Mouse (Mus musculus): Measurements from ENCODE around the gene Gm14214.

Gene Gm14214

DNA sequence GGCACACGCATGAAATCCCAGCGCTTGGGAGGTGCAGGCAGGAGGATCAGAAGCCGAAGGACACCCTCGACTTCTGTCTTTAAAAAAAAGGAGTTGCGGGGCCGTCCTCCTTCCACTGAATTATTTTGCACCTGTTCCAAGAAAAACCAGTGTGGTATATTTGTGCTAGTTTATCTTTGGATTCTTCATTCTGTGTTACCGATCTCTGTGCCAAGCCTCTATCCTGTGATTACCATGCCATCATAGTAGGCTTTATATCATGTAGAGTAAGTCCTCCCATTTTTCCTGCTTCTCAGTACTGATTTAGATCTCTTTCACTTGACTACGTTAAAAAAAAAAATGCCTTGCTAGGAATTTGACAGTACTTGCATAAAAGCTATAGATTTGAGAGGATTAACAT lies 1.8 kb upstream of the Gm14214 start:
- no peak for DNase-seq

DNA sequence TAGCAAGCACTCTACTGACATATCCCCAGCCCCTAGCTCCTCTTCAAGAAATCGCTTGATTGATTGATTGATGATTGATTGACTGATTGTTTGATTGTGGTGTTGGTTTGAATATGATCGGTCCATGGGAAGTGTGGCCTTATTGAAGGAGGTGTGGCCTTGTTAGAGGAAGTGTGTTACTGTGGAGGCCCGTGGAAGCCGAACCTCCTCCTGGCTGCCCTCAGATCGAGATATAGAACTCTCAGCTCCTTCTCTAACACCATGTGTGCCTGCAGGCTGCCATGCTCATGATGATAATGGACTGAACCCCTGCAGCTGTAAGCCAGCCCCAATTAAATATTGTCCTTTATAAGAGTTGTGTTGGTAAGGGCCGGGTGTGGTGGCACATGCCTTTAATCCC lies 2.8 kb downstream of the Gm14214 start:
- no peak for DNase-seq

DNA sequence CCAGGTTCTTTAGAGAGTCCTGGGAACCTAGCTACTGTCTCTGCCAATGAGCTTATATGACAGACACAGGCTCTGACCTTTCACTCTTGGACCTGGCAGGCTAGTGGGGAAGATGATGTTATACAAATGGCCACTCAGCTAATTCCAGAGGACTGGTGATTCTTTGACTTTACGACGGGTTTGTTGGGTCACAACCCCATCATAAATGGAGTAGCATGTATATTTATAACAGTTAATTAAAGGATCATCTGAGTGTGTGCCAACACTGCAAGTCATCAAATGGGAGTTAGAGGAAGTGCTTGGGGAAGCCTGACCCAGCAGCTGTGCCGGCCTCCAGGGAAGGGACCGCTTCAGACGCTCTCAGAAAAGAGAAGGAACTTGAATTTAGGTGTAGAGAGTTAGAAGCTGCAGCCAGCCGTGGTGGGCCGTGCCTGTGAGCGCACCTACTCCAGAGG lies 4.2 kb downstream of the Gm14214 start:
- DNase-seq, result no peak

DNA sequence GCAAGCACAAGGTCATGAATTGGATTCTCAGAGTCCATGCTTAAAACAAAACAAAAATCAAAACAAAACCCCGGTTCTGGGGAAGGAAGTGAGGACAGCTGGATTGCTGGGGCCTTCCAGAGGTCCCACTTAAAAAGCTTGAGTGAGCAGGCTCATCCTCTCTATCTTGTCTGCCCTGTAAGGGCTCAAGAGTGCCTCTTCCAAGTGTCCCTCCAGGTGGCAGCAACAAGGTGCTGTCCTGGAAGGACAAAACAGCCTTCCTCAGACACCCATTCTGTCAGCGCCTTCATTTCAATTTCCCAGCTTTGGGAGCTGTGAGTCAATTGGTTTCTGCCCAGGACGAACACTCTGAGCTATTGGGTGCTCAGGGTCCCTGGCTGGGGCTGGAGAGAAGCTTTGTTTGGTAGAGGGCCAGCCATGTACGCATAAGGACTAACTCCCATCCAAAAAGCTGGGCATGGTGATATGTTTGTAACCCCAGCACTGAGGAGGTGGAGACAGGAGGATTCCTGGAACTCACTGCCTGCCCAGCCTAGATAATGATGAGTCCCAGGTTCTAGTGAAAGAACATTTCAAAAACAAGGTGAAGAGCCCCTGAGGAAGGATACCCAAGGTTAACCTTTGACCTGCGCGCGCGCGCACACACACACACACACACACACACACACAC lies 4.9 kb downstream of the Gm14214 start:
- no peak for DNase-seq

DNA sequence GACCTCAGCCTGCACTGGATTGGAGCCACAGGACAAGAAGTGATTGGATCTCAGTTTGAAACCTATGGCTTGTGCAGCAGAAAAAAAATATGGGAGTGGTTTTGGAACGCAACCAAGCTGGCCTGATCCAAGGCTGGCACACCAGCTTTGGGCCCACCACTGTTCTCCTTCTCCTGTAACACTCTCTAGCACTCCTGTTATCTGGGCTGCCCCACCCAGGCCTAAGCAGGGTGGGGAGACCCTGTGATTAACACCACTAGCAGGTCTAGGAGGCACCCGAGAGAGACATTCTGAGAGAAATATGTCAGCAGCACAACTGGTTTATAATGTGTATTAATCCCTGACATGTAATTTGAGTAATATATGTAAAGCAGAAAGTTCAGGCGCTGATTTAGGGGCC lies 6.6 kb downstream of the Gm14214 start:
- no peak for DNase-seq

DNA sequence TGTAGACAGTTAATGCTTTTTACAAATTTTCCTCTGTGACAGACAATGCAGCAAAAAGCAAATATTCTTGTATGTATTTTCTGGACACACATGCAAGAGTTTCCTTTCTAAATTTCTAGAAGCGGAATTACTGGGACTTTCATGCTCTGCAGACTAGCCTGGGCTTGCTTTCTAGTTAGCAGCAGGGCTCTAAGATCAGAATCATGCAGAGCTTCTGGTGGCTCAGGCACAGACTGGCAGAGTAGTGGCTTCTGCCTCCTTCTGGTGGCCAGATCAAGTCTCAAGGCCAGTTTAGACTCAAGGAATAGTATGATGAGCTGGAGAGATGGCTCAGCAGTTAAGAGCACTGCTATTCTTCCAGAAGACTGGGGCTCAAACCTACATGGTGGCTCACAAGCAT lies 11.4 kb downstream of the Gm14214 start:
- no peak for DNase-seq

DNA sequence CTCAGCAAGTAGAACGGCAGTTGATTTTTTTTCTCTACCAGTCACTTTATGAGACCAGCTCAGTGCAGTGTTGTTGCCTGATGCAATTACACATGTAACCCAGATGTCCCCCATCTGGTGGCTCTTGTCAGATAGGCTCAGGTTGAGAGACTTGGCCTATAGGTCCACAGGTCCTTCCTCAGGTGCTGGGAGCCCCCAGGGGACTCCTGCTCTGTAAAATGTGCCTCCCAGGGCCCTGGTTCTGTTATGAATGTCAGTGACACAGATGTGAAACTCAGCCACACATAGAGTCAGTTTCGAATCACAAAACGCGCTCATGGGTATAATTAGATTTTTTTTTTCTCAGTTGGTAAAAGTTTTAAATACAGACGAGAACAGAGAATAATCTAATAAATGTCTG lies 12.1 kb downstream of the Gm14214 start:
- no peak for DNase-seq

DNA sequence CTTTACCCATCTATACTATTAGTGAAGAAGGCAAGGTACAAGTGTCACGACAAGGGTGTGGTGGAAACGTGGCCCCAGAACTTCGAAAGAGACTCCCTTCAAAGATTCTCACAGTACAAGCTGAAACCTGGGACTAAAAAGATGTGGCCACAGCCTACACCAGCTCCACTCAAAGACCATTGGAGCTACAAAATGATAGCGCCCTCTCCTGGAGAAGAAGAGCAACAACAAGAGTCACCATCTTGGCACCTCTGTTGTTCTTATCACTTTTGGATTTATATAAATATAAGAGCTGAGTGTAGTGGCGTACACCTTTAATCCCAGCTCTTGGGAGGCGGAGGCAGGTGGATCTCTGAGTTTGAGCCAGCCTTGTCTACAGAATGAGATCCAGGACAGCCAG lies 14.0 kb downstream of the Gm14214 start:
- DNase-seq, result no peak

DNA sequence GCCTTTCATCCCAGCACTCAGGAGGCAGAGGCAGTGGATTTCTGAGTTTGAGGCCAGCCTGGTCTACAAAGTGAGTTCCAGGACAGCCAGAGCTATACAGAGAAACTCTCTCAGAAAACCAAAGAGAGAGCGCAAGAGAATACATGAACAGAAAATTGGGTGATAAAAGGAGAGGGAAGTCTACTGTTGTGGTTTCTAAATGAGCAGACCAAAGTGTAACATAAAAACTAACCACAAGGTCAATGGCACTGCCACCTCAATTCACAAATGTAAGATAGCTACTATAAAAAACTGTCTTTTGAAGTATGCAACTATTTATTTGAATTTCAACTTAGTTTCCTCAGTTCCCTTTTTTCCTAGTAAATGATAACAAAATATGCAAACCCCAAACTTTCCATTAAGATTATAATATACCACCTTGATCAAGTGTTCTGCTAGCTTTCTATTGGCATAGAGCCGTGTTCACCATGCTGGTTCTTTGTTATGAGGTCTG lies 15.7 kb downstream of the Gm14214 start:
- DNase-seq, result no peak

DNA sequence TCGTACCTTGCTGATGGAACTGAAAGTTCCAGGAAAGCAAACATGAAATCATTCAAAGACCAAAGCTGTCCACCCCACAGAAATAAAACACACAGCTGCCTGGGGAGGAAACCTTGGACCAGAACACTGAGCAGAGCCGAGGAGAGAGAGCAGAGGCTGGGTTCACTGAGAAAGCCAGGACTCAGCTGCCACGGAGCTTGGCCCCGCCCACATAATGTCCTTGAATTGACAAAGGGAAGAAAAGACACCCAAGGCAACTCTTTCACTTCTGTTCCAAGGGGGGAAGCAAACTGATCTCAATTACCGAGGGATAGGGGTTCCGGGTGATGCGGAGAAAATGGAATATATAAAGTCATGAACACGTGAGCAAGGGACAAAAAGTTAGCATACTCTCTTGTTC lies 17.9 kb downstream of the Gm14214 start:
- DNase-seq, result no peak

DNA sequence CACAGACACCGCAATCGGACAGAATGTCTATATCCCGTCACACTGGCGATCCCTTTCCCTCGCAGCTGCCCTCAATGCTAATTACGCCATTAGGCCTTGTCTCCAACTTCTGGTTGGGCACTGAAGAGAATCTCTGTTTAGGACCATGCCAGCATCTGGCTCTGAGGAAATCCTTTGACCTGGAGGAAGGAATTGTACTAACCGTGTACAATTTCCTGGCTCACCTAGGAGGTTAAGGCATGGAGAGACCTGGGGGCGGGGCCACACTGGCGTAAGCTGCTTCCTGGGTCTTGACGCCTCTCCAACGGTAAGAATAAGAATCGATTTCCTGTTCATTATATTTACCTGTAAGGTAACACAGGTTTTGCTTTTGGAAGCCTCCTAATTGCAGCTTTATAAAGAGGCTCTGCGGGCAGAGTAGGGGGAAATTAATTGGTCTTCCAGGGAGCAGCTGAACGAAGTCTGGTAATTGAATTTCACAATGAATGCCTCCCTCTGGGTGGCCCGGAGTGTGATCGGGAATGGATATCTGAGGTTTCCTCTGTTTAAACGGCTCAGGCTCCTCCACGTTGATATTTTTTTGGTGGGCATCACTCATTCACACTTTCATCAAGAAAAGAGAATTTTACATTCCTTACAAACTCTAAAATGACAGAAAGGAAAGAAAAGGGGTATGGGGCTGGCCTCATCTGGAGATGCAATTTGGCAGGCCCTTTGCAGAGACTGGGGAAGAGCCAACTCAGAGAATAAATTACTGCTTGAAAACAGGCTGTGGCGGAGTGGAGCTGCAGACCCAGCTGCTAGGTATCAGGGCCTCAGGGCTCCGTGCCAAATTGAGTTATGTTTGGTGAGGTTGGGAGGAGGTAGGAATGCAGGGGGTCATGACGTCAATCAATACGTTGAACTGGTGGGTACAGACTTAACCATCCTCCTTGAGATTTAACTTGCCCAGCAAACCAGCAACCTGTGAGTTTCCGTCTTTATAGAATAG lies 20.5 kb downstream of the Gm14214 start:
- no peak for DNase-seq

DNA sequence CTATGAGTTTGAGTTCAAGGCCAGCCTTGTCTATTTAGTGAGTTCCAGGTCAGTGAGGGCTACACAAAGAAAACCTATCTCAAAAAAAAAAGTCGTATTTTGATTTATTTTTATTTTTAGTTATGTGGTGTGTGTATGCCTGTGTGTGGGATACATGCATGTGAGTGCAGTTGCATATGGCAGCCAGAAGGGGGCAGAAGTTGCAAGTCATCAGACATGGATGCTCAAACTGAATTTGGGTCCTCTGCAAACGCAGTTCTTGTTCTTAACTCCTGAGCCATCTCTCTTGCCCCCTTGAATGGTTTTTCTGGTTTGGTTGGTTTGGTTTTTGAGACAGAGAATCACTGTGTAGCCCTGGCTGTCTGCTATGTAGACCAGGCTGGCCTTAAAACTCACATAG lies 21.4 kb downstream of the Gm14214 start:
- DNase-seq, result no peak

DNA sequence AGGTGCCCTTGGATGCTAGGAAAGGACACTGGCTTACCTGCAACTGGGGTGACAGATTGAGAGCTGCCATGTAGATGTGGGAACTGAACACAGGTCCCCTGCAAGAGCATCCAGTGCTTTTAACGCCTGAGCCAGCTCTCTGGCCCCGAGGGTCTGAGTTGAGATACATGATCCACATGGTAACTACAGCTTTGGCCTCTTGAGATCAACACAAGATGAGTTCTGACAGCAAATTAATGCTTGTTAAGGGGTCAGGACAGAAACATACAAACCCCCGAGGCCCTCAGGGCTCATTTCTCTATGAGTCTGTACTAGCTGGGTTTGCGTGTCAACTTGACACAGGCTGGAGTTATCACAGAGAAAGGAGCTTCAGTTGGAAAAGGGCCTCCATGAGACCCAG lies 25.9 kb downstream of the Gm14214 start:
- DNase-seq, result no peak

DNA sequence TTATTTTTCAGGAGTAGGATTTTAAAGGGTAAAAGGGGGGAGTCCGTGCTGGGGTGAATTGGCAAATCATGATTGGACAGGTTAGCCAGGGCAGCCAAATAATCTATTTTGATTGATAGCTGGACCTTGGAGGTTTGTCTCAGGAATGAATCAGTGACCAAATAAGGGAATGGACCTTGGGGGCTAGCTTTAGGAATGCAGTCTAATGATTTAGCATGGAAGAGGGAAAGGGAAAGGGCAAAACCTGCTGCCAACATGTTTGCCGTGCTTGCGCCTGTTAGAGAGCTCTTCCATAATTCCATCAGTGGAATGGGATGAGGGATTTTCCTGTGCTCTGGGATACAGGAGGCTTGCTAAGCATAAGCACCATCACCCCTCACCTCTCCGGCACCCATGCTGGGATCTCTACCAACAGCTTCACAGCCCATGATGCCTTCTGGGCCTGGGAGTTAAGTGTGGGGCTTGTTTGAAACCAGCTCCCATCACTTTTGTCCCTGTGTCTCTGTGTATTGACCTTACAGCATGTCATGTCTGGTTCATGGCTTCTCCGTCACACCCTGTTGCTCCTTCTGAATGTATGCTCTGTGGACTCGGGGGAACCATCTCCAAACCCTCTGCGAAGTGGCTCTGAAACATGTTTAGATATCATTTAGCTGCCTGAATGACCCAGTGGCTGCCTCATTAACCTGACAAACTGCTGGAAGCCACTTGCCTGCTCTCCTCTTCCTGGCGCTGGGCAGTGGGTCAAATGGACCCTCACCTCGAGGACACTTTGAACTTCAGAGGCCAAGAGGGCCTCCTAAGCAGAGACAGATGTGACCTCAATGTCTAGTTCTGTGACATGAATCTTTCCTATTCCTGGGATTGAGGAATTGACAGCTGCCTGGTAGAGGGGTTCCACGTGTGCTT lies 26.7 kb downstream of the Gm14214 start:
- no peak for DNase-seq

DNA sequence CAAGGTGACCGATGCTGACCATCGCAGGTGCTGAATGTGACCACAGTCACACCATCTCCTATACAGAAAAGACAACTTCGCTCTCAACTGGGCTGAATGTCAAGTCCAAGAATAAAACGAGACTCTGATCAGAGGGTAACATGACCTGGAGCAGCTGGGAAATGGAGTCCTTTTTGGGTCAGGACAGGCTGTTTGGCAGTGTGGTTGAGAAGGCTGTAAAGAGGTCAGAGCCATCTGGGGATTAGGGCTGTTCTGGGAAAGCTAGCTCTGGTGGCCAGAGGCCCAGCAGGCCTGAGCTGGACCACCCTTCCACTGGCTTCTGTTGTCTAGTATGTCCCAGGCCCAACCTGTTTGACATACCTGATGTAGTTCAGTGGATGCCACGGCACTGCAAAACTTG lies 31.2 kb downstream of the Gm14214 start:
- DNase-seq, result no peak

DNA sequence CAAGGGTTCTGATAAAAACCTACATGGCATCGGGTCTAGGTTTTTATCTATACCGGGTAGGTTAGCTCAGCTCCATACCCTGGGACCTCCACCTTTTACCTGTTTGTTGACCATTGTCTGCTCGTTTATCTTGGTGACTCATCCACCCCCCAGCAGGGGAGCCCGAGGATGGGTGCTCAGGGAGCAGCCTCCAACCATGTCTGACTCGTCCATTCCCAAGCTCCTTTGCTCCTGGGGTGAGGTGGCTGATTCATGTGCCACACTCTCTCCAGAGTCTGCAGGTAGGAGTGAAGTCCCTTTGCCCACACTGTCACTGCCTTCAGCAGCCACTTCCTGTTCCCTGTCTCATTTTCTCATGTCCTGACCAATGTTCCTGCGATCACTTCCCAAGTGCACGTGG lies 33.8 kb downstream of the Gm14214 start:
- no peak for DNase-seq

DNA sequence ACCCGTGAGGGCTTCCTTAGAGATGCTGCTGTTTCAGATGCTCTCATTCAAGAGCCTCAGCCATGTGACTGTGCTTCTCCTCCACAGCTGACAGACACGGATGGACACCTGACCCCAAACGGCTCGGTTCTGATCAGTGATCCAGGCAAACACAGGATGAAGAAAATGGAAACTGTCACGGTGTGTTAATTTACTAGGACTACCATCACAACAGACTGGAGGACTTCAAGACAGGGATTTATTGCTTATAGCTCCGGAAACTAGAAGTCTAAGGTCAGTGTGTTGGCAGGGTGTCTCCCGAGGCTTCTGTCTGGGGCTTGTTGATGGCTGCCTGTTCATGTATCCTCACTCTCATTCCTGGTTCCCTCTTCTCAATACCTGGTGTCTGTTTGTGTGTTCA lies 34.4 kb downstream of the Gm14214 start:
- no peak for DNase-seq

DNA sequence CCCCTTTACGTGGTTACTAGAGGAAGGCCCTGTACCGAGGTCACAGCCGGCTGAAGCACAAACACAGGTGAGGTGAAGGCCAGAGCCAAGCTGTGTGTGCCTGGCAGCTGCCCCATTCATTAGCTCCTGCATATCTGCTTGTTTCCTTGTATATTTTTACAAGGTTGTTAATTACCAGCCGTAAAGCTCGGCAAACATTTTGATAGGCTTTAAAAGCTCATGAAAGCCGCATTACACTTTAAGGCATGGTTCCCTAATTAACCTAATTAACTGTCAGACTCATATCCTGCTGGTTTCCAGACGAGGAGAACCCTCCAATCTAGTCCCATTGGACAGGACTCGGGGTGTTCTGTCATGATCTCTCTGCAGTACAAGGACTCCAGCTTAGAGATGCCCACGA lies 34.9 kb downstream of the Gm14214 start:
- DNase-seq, result no peak

DNA sequence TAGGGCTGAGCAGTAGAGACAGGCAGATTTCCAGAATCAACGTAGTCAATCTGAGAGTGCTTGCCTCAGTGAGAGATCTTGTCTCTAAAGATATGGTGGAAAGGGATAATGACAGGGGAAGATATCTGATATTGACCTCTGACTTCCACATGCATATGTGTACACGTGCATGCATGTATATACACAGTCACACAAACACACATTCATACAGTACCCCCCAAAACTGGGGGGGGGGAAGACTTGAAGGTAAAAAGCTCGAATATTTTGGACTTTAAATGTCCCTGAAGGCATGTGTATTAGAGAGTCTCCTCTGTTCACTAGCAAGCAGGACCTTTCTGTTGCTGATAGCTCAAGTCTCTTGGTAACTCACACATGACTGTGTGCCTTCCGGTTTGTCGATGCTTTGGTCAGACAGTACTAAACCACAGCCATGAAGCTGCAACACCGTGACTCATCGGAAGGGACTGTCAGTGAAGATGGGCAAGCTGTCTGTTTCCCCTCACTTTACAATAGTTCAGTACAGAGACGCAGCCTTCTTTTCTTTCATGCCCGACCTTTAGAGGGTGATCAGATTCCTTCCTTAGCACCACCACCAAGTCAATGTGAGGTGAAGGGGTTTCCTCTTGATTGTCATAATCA lies 37.2 kb downstream of the Gm14214 start:
- no peak for DNase-seq

DNA sequence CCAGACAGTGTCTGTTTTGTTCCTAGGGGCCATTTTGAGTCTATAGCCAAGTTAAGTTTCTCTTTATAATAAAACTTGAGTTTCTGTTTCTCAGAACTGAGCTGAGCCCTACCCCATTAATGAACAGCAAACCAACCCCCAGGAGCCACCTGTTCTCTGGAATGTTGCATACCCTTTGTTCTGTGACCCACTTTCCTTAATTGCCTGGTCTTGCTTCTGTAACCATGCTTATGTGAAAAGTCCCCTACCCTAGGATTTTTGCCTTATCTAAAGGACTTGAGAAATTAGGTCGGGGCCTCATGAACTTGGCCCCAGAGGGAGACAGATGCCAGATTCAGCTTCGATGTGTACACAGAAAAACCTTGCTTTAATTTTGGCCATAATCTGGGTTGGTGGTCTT lies 37.9 kb downstream of the Gm14214 start:
- DNase-seq, result no peak

DNA sequence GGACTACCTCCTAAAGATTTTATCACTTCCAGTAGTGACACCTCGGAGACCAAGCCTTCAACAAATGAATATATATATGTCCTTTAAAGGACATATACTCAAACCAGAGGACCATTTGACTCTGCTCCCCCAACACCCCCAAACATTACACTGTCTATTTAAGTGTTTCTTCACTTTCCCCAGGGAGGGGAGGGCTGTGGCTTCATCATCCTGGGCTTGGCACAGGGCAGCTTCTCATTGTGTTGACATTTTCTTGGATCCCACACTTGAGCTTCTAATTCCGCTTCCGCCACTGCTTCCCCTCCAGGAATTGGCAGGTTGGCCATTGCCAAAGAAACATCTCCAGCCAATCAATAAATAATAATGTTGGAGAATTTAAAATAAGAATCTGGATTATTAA lies 39.0 kb downstream of the Gm14214 start:
- DNase-seq, result no peak

DNA sequence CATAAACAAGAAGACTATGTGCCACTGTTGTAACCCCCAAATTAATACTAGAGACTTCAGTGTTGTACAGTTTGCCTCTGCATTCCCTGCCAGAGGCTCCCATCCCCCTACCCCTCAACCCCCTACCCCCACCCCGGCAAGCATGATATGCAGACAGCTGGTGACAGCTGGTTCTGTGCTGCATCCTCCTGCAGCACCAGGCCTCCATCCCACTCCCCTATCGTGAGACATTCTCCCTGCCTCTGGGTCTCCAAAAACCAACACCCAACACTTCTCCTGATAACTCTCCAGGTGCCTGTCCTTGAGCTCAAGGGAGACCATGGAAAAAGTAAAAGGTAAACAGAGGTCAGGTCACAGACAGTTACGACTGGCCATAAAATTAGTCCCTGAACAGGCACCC lies 40.1 kb downstream of the Gm14214 start:
- no peak for DNase-seq

DNA sequence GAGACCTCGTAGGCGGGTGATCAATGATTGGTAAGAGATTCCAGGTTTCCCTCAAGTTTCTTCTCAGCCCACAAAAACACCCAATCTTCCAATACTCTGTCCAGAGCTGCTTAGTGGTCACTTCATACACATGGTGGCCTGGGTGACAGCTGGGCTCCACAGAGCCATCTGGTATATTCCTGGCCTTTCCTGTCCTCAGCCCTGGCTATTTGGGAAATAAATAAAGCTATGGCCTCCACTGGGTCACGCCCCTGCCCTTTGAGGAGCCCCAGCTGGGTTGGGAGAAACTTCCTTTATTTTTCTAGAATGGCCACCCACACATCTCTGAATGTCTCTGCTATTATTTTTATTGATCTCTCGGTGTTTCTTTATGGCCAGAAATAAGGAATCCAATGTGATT lies 46.4 kb downstream of the Gm14214 start:
- no peak for DNase-seq

Data from kidney, adult 8-10 months (tissue).